Mouse (Mus musculus): ENCODE results near the gene Cpxm1. TPM values are rescaled to one million over a fixed set of nuclear protein-coding genes. Genes with fewer than 3 reads are reported as not detected.

The Cpxm1 gene
- total and polyA plus RNA-seq, 3 experiments, result 6.5 to 10.7 TPM; not detected in 1

GRCm38 (mm10) chr2:130398091-130398490 is 717 bp upstream of the Cpxm1 start:
- peaks cover 5 to 7% of the 10 kb centered on the region in 2 experiments; a peak in 3 of 4 replicates for H3K4me1 ChIP-seq (ENCODE audit: control insufficient read depth in 1 of 2, insufficient read depth in 2 of 2, low read length in 2 of 2)
- 0 out of 2 replicates have a peak overlapping the region, but pooled peaks have one; percentile 7 for H3K27ac ChIP-seq (ENCODE audit: control insufficient read depth, low read depth, low read length)
- 0 out of 4 replicates have a peak, but pooled peaks cover 0 to 2% of the 10 kb centered on the region in 2 experiments for H3K27me3 ChIP-seq (ENCODE audit: control insufficient read depth in 1 of 2, insufficient read depth in 2 of 2, low read length in 2 of 2)
- peak; percentile 70 for DNase-seq (ENCODE audit: low read depth, low spot score)
- peaks cover 0 to 3% of the 10 kb centered on the region in 2 experiments; a peak in 1 of 4 replicates for H3K36me3 ChIP-seq (ENCODE audit: control insufficient read depth in 1 of 2, insufficient read depth in 2 of 2, low read length in 2 of 2)
- no peaks in the 10 kb centered on the region; the same call in 1 of the 2 replicates for H3K79me2 ChIP-seq (ENCODE audit: control insufficient read depth, insufficient read depth, low read length, poor library complexity)
- H3K9me3 ChIP-seq (replicated peaks; ENCODE audit: insufficient read depth, low read length), result no peaks in the 10 kb centered on the region
- peak overlapping the region; percentile 68 for H3K9ac ChIP-seq (ENCODE audit: control insufficient read depth, low read depth, low read length, poor library complexity, severe bottlenecking)
- peak overlapping the region; percentile 40 to 61 for H3K4me3 ChIP-seq (ENCODE audit: control insufficient read depth in 1 of 2, insufficient read depth in 1 of 2, low read depth in 2 of 2, low read length in 2 of 2)
- TF ChIP-seq ZKSCAN1 (IDR thresholded peaks at IDR 0.05; ENCODE audit: low read depth, low read length) (no peak), MYB (IDR thresholded peaks at IDR 0.05; ENCODE audit: low read depth, low read length) (no peak), GATA1 (IDR thresholded peaks at IDR 0.05; ENCODE audit: low read depth, low read length) (0 out of 2 replicates have a peak, but pooled peaks have one; percentile 4), RAD21 (IDR thresholded peaks at IDR 0.05; ENCODE audit: low read depth, low read length) (no peak), ZNF384 (IDR thresholded peaks at IDR 0.05; ENCODE audit: low read depth, low read length) (no peak), MEF2A (IDR thresholded peaks at IDR 0.05; ENCODE audit: extremely low read depth, insufficient replicate concordance, low read depth, low read length, poor library complexity, severe bottlenecking) (no peak), NELFE (IDR thresholded peaks at IDR 0.05; ENCODE audit: low read depth, low read length) (no peak), ETS1 (IDR thresholded peaks at IDR 0.05; ENCODE audit: low read depth, low read length) (peak; percentile 43; the same call in 1 of the 2 replicates), POLR2A (IDR thresholded peaks at IDR 0.05; ENCODE audit: control insufficient read depth in 1 of 2, insufficient read depth in 1 of 2, low read depth in 1 of 2, low read length in 2 of 2, poor library complexity in 1 of 2) (no peak), UBTF (IDR thresholded peaks at IDR 0.05; ENCODE audit: borderline replicate concordance, insufficient read depth, low read depth, low read length) (no peak), USF2 (IDR thresholded peaks at IDR 0.05; ENCODE audit: borderline replicate concordance in 1 of 2, insufficient read depth in 1 of 2, low read depth in 1 of 2, low read length in 2 of 2) (no peak), MAX (IDR thresholded peaks at IDR 0.05; ENCODE audit: low read length) (peak; percentile 88), GABPA (IDR thresholded peaks at IDR 0.05; ENCODE audit: low read depth, low read length) (no peak), EP300 (IDR thresholded peaks at IDR 0.05; ENCODE audit: low read depth in 1 of 2, low read length in 2 of 2) (0 out of 4 replicates have a peak, but pooled peaks of 1 of the 2 experiments have one; percentile 7)

- no peak for TF ChIP-seq ZC3H11A (IDR thresholded peaks at IDR 0.05; ENCODE audit: low read depth, low read length)
- no peak for TF ChIP-seq MEF2A (IDR thresholded peaks at IDR 0.05; ENCODE audit: extremely low read depth, insufficient replicate concordance, low read depth, low read length, poor library complexity, severe bottlenecking)
- no peak for TF ChIP-seq GATA1 (IDR thresholded peaks at IDR 0.05; ENCODE audit: low read depth, low read length)
- no peak for TF ChIP-seq E2F4 (IDR thresholded peaks at IDR 0.05; ENCODE audit: borderline replicate concordance, low read depth, low read length)
- H3K79me2 ChIP-seq (ENCODE audit: control insufficient read depth, insufficient read depth, low read length, poor library complexity), result no peaks in the 10 kb centered on the region; the same call in 1 of the 2 replicates
- H3K36me3 ChIP-seq (ENCODE audit: control insufficient read depth in 1 of 2, insufficient read depth in 2 of 2, low read length in 2 of 2), result peaks cover 0 to 3% of the 10 kb centered on the region in 2 experiments; a peak in 1 of 4 replicates
- peaks cover 5 to 7% of the 10 kb centered on the region in 2 experiments; a peak in 3 of 4 replicates for H3K4me1 ChIP-seq (ENCODE audit: control insufficient read depth in 1 of 2, insufficient read depth in 2 of 2, low read length in 2 of 2)
- H3K27me3 ChIP-seq (ENCODE audit: control insufficient read depth in 1 of 2, insufficient read depth in 2 of 2, low read length in 2 of 2), result no peaks in the 10 kb centered on the region
- H3K27ac ChIP-seq (ENCODE audit: control insufficient read depth, low read depth, low read length), result no peak overlapping the region
- no peaks in the 10 kb centered on the region for H3K9me3 ChIP-seq (replicated peaks; ENCODE audit: insufficient read depth, low read length)
- no peak overlapping the region for H3K9ac ChIP-seq (ENCODE audit: control insufficient read depth, low read depth, low read length, poor library complexity, severe bottlenecking)
- DNase-seq (ENCODE audit: low read depth, low spot score), result no peak
- no peak overlapping the region for H3K4me3 ChIP-seq (ENCODE audit: control insufficient read depth in 1 of 2, insufficient read depth in 1 of 2, low read depth in 2 of 2, low read length in 2 of 2)
These were observed 1.7 kb downstream of the Cpxm1 start for GRCm38 (mm10) chr2:130395696-130396095.

Measured in MEL (cell line).